Mouse (Mus musculus) stomach, embryonic 15.5 days (tissue): ENCODE data around the gene Taf10. TPM values are rescaled to one million over a fixed set of nuclear protein-coding genes. Genes with fewer than 3 reads are reported as not detected.
"Not testable (repeated sequence)": the region's sequence is repeated elsewhere in the genome, so short reads cannot be mapped to it uniquely, and the experiment has no call there.

ENCODE experiments used
- ATAC-seq: fragments of 200-750 bp; cut with Nextera tagmentation; 2 replicates; pipeline ENCODE4 v1.8.0; 2017; ENCODE audit warnings: low read depth, moderate number of reproducible peaks, moderate TSS enrichment; ENCODE audit not compliant: insufficient read depth, low FRiP score
- H3K27ac ChIP-seq: fragments of 300-500 bp; sonication (generic); 2 replicates; pipeline ENCODE4 v1.5.1; 2015; ENCODE audit warnings: mild to moderate bottlenecking, inconsistent platforms
- H3K27me3 ChIP-seq: fragments of 300-500 bp; sonication (generic); replicated peaks from 2 replicates; pipeline ENCODE4 v1.6.1; 2015; ENCODE audit warnings: inconsistent platforms
- H3K36me3 ChIP-seq: fragments of 300-500 bp; sonication (generic); 2 replicates; pipeline ENCODE4 v1.6.1; 2015; ENCODE audit warnings: inconsistent platforms
- H3K4me1 ChIP-seq: fragments of 300-500 bp; sonication (generic); 2 replicates; pipeline ENCODE4 v1.6.1; 2015; ENCODE audit warnings: inconsistent platforms
- H3K4me2 ChIP-seq: fragments of 300-500 bp; sonication (generic); 2 replicates; pipeline ENCODE4 v1.6.1; 2015; ENCODE audit warnings: mild to moderate bottlenecking, inconsistent platforms
- H3K4me3 ChIP-seq: fragments of 300-500 bp; sonication (generic); replicated peaks from 2 replicates; pipeline ENCODE4 v1.5.1; 2015; ENCODE audit warnings: inconsistent platforms
- H3K9ac ChIP-seq: fragments of 300-500 bp; sonication (generic); 2 replicates; pipeline ENCODE4 v1.6.1; 2015; ENCODE audit warnings: inconsistent platforms
- H3K9me3 ChIP-seq: fragments of 300-500 bp; sonication (generic); 2 replicates; pipeline ENCODE4 v1.6.1; 2016; ENCODE audit warnings: inconsistent platforms
- WGBS: fragments of 180-500 bp; shearing (Covaris S2); methylation state at CpG from one replicate; pipeline ENCODE4 v1.1.7; 2015; 5-methylcytosine and 5-hydroxymethylcytosine counted together
- polyA plus RNA-seq: library from polyadenylated mRNA; unstranded; fragments of >200 nt; fragmentation: Nextera tagmentation; extraction: Ambion mirVana; gene quantifications from 2 replicates; pipeline ENCODE4 v1.2.1, GENCODE M21; 2015

Gene Taf10
- polyA plus RNA-seq, 1 experiment from 2014 or later = 139 TPM

GRCm38 (mm10) chr7:105736911-105737521 is 7.1 kb downstream of the Taf10 start, which contains the start of gene Rrp8:
Gene Rrp8 (minus strand): TSS chr7:105737385.
- Histone ChIP-seq H3K27me3 (no peaks in the 10 kb centered on the region), H3K27ac (peak within 1 kb of the TSS; percentile 96), H3K36me3 (peaks cover 37% of the 10 kb centered on the region), H3K4me2 (peak within 1 kb of the TSS; percentile 68), H3K4me3 (peak within 1 kb of the TSS; percentile 77), H3K9me3 (no peaks in the 10 kb centered on the region), H3K4me1 (peaks cover 14% of the 10 kb centered on the region; the same call in 1 of the 2 replicates), H3K9ac (peak within 1 kb of the TSS; percentile 88)
- under 1% methylated on average over 30 of the region's 30 CpGs for WGBS
- peak; percentile 3; the same call in 1 of the 2 replicates for ATAC-seq

DNA sequence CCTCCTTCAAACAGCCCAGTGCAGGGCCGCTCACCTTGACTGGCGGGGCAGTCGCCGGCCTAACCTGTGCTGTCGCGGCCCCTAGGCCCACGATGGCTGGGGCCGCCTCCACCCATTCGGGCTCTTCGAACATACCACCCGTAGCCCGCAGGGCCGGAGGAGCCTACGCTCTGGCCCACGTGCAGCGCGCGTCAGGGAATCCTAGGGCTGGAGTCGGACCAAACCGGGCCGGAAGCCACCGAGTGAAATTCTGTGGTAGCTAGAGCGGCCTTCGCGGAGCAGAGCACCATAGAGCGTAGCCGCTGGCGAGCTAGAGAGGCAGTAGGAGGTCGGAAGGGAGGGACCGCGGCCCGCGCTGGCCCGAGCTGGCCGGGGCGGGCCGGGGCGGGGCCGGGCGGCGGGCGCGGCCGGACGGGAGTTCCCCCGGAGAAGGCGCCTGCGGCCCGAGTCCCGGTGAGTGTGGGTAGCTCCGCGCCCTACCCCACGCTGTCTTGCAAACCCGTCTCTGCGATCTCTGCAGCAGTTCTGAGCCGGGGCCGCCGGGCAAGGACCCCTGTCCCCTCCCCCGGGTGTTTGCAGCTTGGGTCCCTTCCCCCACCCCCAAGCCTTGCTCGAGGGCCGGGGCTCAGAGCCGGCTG is 7.8 kb downstream of the Taf10 start, which contains the start of gene Ilk:
TSS of gene Ilk (plus strand) at position 329 of the 638 bp plus-strand sequence.
- Histone ChIP-seq H3K4me3 (peak within 1 kb of the TSS; percentile 77), H3K9me3 (no peaks in the 10 kb centered on the region), H3K36me3 (peaks cover 35% of the 10 kb centered on the region), H3K27ac (peak within 1 kb of the TSS; percentile 89), H3K4me1 (peaks cover 14% of the 10 kb centered on the region; the same call in 1 of the 2 replicates), H3K9ac (peak within 1 kb of the TSS; percentile 88), H3K4me2 (peak within 1 kb of the TSS; percentile 68), H3K27me3 (no peaks in the 10 kb centered on the region)
- under 1% methylated on average over 62 of the region's 62 CpGs for WGBS
- peak; percentile 99 for ATAC-seq

DNA sequence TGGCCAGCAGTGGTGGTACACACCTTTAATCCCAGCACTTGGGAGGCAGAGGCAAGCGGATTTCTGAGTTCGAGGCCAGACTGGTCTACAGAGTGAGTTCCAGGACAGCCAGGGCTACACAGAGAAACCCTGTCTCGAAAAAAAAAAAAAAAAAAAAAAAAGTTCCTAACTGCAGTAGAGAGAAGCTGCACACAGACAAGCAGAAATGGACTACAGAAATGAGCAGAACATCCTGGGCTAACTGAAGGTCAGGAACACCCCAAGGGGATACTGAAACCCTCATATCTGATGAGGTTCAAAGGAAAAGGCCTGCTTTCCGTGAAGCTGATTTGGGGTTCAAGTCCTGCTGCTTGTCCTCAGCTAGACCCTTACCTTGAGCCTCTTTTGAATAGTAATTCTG is 8.7 kb downstream of the Taf10 start:
- Histone ChIP-seq H3K4me1 (peaks cover 14% of the 10 kb centered on the region; the same call in 1 of the 2 replicates), H3K4me3 (peak overlapping the region; percentile 77), H3K4me2 (peak overlapping the region; percentile 68), H3K9ac (peak overlapping the region; percentile 88), H3K36me3 (peaks cover 26% of the 10 kb centered on the region), H3K27ac (peak overlapping the region; percentile 89; the same call in 1 of the 2 replicates)
- H3K27me3 ChIP-seq, ATAC-seq, H3K9me3 ChIP-seq: not testable (repeated sequence)
- WGBS = 47% methylated on average over 4 of the region's 4 CpGs

DNA sequence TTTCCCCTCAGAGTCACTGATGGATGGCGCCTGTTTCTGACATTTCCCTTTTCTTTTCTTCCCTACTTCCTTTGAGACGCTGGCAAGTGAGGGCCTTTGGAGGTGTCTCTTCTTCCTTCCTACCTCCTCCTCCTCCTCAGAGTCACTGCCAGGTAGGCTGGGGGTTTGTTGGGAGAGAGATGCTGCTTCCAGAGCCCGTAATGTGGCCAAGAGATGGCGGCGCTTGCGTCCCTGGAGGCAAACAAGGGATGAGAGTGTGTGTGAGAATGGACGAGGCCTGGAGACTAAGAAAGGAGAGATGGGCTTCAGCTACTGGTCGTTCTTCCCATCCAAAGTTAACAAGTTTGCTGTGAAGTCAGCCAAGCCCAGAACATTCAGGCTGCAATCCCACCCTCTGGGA is 9.3 kb downstream of the Taf10 start:
- peaks cover 14% of the 10 kb centered on the region; the same call in 1 of the 2 replicates for H3K4me1 ChIP-seq
- peaks cover 27% of the 10 kb centered on the region for H3K36me3 ChIP-seq
- 0 out of 2 replicates have a peak overlapping the region, but pooled peaks have one; percentile 68 for H3K4me2 ChIP-seq
- 84% methylated on average over 8 of the region's 8 CpGs for WGBS
- ATAC-seq = no peak
- no peak overlapping the region for H3K27ac ChIP-seq
- no peak overlapping the region for H3K4me3 ChIP-seq
- no peaks in the 10 kb centered on the region for H3K9me3 ChIP-seq
- no peak overlapping the region for H3K9ac ChIP-seq
- H3K27me3 ChIP-seq = no peaks in the 10 kb centered on the region

DNA sequence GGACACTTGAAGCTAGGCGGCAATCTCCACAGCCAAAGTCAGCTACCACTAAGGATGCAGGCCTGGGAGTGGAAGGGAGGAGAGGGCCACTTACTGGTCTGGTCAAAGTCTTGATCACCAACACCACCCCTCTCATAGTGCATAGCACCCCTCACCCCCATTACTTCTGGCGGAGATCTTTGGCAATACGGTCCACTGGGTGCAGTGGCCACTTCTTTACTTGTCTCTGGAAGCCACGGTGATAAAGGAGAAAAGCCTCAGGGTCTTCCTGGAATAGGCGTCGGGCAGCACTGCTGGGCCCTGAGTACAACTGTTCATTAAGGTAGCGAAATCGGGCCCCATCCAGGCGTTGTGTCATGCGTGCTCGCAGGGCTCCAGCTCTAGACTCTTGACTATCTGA is 10.3 kb downstream of the Taf10 start:
- Histone ChIP-seq H3K9me3 (no peaks in the 10 kb centered on the region), H3K27me3 (no peaks in the 10 kb centered on the region), H3K4me1 (peaks cover 11% of the 10 kb centered on the region; the same call in 1 of the 2 replicates), H3K9ac (no peak overlapping the region), H3K4me3 (no peak overlapping the region), H3K27ac (no peak overlapping the region), H3K4me2 (no peak overlapping the region), H3K36me3 (peaks cover 31% of the 10 kb centered on the region)
- ATAC-seq = no peak
- WGBS = 93% methylated on average over 11 of the region's 11 CpGs

GRCm38 (mm10) chr7:105728701-105729428 is 15.3 kb downstream of the Taf10 start:
- Histone ChIP-seq H3K4me3 (no peak overlapping the region), H3K9me3 (no peaks in the 10 kb centered on the region), H3K9ac (no peak overlapping the region), H3K4me1 (peaks cover 2% of the 10 kb centered on the region; the same call in 1 of the 2 replicates), H3K36me3 (peaks cover 26% of the 10 kb centered on the region), H3K27me3 (no peaks in the 10 kb centered on the region), H3K4me2 (no peak overlapping the region), H3K27ac (no peak overlapping the region)
- WGBS = 78% methylated on average over 6 of the region's 6 CpGs
- ATAC-seq = no peak

DNA sequence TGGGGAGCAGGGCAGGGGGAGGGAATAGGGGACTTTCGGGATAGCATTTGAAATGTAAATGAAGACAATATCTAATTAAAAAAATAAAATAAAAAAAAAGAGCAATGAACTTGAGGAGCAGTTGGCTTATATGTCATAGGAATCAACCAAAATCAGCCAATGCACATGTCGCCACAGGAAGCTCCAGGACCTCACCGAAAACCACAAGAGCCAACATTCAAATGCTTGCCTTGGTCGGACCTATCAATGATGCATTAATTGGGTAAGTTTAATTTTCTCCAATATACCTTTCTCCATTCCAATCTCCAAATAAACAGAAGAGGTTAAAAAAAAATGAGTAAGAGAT is 17.2 kb downstream of the Taf10 start:
- WGBS = 90% methylated on average over 4 of the region's 4 CpGs
- no peak for ATAC-seq
- no peaks in the 10 kb centered on the region for H3K9me3 ChIP-seq
- 0 out of 2 replicates have a peak, but pooled peaks cover 10% of the 10 kb centered on the region for H3K36me3 ChIP-seq
- H3K4me2 ChIP-seq = no peak overlapping the region
- H3K27me3 ChIP-seq = no peaks in the 10 kb centered on the region
- no peaks in the 10 kb centered on the region for H3K4me1 ChIP-seq
- H3K4me3 ChIP-seq = no peak overlapping the region
- H3K27ac ChIP-seq = no peak overlapping the region
- H3K9ac ChIP-seq = no peak overlapping the region

- Histone ChIP-seq H3K4me2 (no peak overlapping the region), H3K4me3 (no peak overlapping the region), H3K36me3 (0 out of 2 replicates have a peak, but pooled peaks cover 6% of the 10 kb centered on the region), H3K9ac (no peak overlapping the region), H3K27me3 (no peaks in the 10 kb centered on the region), H3K27ac (no peak overlapping the region), H3K4me1 (no peaks in the 10 kb centered on the region), H3K9me3 (no peaks in the 10 kb centered on the region)
- ATAC-seq = no peak; the same call in 1 of the 2 replicates
- 80% methylated on average over 4 of the region's 4 CpGs for WGBS
Observed at GRCm38 (mm10) chr7:105726144-105726979, 17.8 kb downstream of the Taf10 start.

GRCm38 (mm10) chr7:105721916-105722315 is 22.2 kb downstream of the Taf10 start:
- Histone ChIP-seq H3K9ac (no peak overlapping the region), H3K4me1 (no peaks in the 10 kb centered on the region), H3K27ac (no peak overlapping the region), H3K9me3 (no peaks in the 10 kb centered on the region), H3K4me3 (no peak overlapping the region), H3K36me3 (no peaks in the 10 kb centered on the region), H3K4me2 (no peak overlapping the region), H3K27me3 (no peaks in the 10 kb centered on the region)
- ATAC-seq = no peak
- 71% methylated on average over 2 of the region's 2 CpGs for WGBS

- 50% methylated on average over 3 of the region's 3 CpGs for WGBS
- no peaks in the 10 kb centered on the region for H3K27me3 ChIP-seq
- no peaks in the 10 kb centered on the region for H3K9me3 ChIP-seq
- no peaks in the 10 kb centered on the region for H3K36me3 ChIP-seq
- H3K4me2 ChIP-seq = no peak overlapping the region
- no peak overlapping the region for H3K27ac ChIP-seq
- H3K4me3 ChIP-seq = no peak overlapping the region
- no peak overlapping the region for H3K9ac ChIP-seq
- ATAC-seq = no peak
- H3K4me1 ChIP-seq = no peaks in the 10 kb centered on the region
Observed at GRCm38 (mm10) chr7:105715366-105715765, 28.8 kb downstream of the Taf10 start.

GRCm38 (mm10) chr7:105708733-105709132 is 35.4 kb downstream of the Taf10 start:
- WGBS = 85% methylated on average over 5 of the region's 5 CpGs
- Histone ChIP-seq H3K4me1 (no peaks in the 10 kb centered on the region), H3K4me3 (no peak overlapping the region), H3K9ac (no peak overlapping the region), H3K9me3 (no peaks in the 10 kb centered on the region), H3K36me3 (no peaks in the 10 kb centered on the region), H3K4me2 (no peak overlapping the region), H3K27me3 (no peaks in the 10 kb centered on the region), H3K27ac (no peak overlapping the region)
- no peak for ATAC-seq
